Mouse (Mus musculus) liver, adult 2 months (tissue): ENCODE measurements at regions not wholly inside any gene's neighbourhood (a gene's known extent, or its start where the extent isn't known, plus 50 kb on each side); places are given as distances from the start of the nearest gene placed in this dataset.

ENCODE experiments used
- DNase-seq: peaks from one replicate; pipeline ENCODE4 v3.0.0-alpha.2; 2011; ENCODE audit warnings: low read depth, low spot score; ENCODE audit errors: extremely low read depth
- H3K27ac ChIP-seq: fragments of 200-500 bp; replicated peaks from 2 replicates; pipeline ENCODE4 v1.5.1; 2012; ENCODE audit warnings: low read depth, mild to moderate bottlenecking, control low read depth, inconsistent platforms, low read length; ENCODE audit not compliant: insufficient read depth
- H3K27me3 ChIP-seq: fragments of 200-500 bp; 2 replicates; pipeline ENCODE4 v1.6.1; 2012; ENCODE audit warnings: mild to moderate bottlenecking, moderate library complexity, low read length, inconsistent platforms; ENCODE audit not compliant: control insufficient read depth, insufficient read depth
- H3K36me3 ChIP-seq: fragments of 200-500 bp; 2 replicates; pipeline ENCODE4 v1.6.1; 2012; ENCODE audit warnings: low read length, inconsistent platforms; ENCODE audit not compliant: control insufficient read depth, insufficient read depth
- H3K4me1 ChIP-seq: fragments of 200-500 bp; 2 replicates; pipeline ENCODE4 v1.6.1; 2011; ENCODE audit warnings: low read length; ENCODE audit not compliant: control insufficient read depth, insufficient read depth
- H3K4me3 ChIP-seq: fragments of 200-500 bp; 2 replicates; pipeline ENCODE4 v1.5.1; 2011; ENCODE audit warnings: low read depth, mild to moderate bottlenecking, control low read depth, low read length, moderate library complexity; ENCODE audit not compliant: insufficient read depth
- H3K79me2 ChIP-seq: fragments of 200-500 bp; 2 replicates; pipeline ENCODE4 v1.6.1; 2012; ENCODE audit warnings: inconsistent platforms, mild to moderate bottlenecking, low read length, moderate library complexity; ENCODE audit not compliant: control insufficient read depth, insufficient read depth
- H3K9ac ChIP-seq: fragments of 200-500 bp; 2 replicates; pipeline ENCODE4 v1.6.1; 2012; ENCODE audit warnings: low read depth, mild to moderate bottlenecking, control low read depth, inconsistent platforms, low read length
- CTCF ChIP-seq: fragments of 200-500 bp; IDR thresholded peaks from 2 replicates; pipeline ENCODE4 v1.5.1; 2011; ENCODE audit warnings: low read depth, low read length, control low read depth
- POLR2A ChIP-seq: fragments of 200-500 bp; IDR thresholded peaks from 2 replicates; pipeline ENCODE4 v1.6.1; 2011; ENCODE audit warnings: low read length, control low read depth; ENCODE audit not compliant: insufficient read depth; ENCODE audit errors: extremely low read depth
- WGBS: fragments of 180-500 bp; shearing (Covaris S2); methylation state at CpG from one replicate; pipeline ENCODE4 v1.1.7; 2018; 5-methylcytosine and 5-hydroxymethylcytosine counted together

DNA sequence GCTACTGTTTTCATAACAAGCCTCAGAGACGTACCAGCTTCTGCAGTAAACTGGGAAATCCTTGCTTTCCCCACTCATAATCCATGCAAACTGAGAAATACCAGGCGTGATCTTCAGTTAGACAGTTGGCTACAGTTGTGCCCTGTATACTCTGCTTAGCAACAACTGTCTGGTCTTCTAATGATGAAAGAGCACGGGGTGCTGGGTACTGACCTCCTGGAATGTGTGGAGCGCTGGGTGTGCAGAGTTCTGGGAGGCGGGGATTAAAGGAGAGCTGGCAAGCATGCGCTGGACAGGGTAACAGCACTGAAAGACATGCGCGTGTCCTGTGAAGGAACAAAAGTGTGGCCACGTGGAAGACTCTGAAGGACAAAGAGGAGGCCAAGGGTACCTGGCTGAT lies 52.2 kb upstream of the Vgll2 start:
- Histone ChIP-seq H3K36me3 (no peaks in the 10 kb centered on the region), H3K79me2 (no peaks in the 10 kb centered on the region), H3K27ac (no peak overlapping the region), H3K27me3 (no peaks in the 10 kb centered on the region), H3K4me1 (no peaks in the 10 kb centered on the region), H3K4me3 (no peak overlapping the region), H3K9ac (no peak overlapping the region)
- WGBS, result 71% methylated on average over 9 of the region's 9 CpGs
- no peak for TF ChIP-seq POLR2A
- no peak for TF ChIP-seq CTCF
- no peak for DNase-seq
